Mouse (Mus musculus) lung, adult 2 months (tissue): ENCODE measurements around the gene Nup210l.
"Not testable (repeated sequence)": the region's sequence is repeated elsewhere in the genome, so short reads cannot be mapped to it uniquely, and the experiment has no call there.

ENCODE experiments used
- CTCF ChIP-seq: fragments of 200-500 bp; IDR thresholded peaks from 2 replicates; pipeline ENCODE4 v1.5.1; 2011; ENCODE audit warnings: mild to moderate bottlenecking, low read length, control low read depth; ENCODE audit not compliant: insufficient read depth
- POLR2A ChIP-seq: fragments of 200-500 bp; IDR thresholded peaks from 2 replicates; pipeline ENCODE4 v1.6.1; 2011; ENCODE audit warnings: low read depth, mild to moderate bottlenecking, control low read depth, low read length, borderline replicate concordance; ENCODE audit errors: extremely low read depth

DNA sequence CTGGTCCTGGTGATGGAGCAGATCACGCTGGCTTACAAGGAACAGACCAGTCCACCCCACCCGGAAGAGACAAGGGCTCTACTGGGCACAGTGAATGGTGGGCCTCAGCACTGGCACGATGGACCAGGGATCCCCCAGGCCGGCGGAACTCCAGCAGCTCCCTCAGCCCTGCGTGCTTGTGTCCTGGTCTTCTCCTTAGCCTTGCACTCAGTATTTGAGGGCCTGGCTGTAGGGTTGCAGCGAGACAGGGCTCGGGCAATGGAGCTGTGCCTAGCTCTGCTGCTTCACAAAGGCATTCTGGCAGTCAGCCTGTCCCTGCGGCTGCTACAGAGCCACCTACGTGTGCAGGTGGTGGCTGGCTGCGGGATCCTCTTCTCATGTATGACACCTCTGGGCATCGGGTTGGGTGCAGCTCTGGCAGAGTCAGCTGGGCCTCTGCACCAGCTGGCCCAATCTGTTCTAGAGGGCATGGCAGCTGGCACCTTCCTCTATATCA, 147.8 kb downstream of the Nup210l start:
- not testable (repeated sequence) for TF ChIP-seq POLR2A, CTCF
